Mouse (Mus musculus) c-Kit-positive CD71-positive TER-119-negative erythroid progenitor cells, embryonic 14.5 days (primary cell): ENCODE data around the gene Cnnm4.

Source experiments
- DNase-seq: peaks from one replicate; pipeline ENCODE4 v3.0.0-alpha.2; 2013; ENCODE audit warnings: low read depth

Cnnm4 gene

DNA sequence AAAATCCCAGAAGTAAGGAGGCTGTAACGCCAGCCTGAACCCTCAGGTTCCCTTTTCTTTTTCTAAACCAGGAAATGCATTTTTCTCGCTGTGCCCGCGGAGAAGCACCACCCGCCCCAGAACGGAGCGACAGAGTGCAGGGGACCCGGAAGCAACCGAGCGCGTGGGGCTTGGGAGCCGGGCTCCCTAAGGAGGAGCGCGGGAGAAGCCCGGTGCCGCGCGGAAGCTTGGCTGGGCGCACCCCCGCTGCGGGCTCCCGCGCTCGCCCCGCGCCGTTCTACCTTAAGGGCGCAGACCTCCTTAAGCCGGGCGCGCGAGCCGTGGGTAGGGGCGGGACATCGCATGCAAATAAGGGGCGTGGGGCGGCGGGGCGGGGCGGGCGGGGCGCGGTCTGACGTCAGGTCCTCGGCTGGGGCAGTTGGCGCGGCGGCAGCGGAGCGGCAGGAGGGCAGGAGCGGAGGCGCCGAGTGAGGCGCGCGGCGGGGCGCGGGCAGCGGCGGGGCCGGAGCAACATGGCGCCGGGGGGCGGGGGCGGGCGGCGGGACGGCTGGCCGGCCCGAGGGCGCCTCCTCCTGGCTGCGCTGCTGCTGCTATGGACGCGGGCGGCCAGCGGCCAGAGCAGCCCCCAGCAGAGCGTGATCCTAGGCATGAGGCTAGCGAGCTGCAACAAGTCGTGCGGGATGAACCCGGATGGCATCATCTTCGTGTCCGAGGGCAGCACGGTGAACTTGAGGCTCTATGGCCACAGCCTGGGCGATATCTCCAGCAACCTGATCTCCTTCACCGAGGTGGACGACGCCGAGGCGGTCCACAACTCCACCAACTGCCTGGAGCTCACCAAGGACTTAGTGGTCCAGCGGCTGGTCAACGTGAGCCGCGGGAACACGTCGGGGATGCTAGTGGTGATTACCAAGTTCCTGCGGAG lies at the start of gene Cnnm4:
TSS of gene Cnnm4 (plus strand) at position 440 of the 925 bp plus-strand sequence.
- peak; percentile 71 for DNase-seq

DNA sequence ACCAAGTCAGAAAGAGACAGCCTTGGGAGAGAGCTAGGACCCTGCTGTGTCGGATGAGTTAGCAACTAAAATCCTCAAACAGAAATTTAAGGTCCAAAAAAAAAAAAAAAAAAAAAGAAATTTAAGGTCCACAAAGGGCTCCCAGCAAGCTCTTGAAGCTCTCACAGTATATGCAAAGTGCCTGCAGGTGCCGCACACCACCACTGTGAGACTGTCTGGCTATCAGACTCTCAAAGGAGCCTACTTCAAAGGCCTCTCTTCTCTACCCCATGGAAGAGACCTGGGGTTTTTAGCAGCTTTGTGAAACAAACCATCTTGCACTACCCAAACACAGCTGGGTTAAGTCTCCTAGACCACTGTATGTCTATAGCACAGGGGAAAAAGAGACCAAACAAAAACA lies 41.9 kb upstream of the Cnnm4 start:
- DNase-seq, result no peak

DNA sequence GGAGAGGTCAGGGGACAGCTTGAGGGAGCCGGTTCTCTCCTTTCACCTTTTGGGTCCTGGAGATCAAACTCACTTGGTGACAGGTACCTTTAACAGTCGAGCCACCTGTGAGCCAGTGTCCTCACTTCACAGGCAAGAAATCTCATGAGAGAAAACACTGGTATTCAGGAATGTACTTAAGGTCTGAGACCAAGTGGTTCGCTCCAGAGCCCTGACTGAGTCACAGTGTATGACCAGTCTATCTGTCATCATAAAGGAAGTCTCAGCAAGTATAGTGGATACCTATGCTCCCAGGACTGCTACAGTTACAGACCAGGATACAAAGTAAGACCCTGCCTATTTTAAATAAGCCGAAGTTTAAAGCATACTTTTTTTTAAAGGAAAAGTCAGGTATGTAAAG lies 38.4 kb upstream of the Cnnm4 start:
- no peak for DNase-seq

DNA sequence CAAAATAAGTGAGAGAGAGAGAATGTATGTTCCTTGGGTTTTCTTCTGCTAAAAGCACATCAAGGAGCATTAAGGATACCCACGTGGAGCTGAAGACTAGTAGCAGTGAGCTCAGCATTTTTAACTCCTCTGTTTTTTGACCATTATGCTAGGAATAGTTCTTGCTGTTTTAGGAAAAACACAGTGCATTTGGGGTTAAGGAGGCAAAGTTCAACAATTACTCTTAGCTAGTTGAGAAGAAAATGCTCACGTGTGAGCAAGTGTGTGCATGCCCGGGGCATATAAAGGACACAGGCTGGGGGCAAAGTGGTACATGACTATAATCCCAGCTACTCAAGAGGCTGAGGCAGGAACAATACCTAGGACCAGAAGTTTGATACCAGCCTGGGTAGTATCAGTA lies 37.8 kb upstream of the Cnnm4 start:
- DNase-seq, result no peak

DNA sequence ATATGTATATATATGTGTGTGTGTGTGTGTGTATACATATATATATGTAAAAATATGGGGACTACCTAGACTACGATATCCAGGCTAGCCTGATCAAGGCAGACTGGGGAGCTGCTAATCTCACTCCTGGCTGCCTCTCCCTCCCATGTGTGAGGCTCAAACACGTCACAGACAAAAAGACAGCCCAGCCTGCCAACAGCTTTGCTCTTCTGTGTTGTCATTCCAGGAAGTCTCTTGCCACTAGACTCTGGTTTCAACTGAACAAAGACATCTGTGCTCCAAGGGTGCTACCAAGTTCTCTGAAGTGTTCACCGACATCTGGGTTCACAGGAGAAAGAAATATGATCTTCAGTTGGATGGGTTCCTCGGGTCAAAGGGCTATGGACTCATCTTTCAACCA lies 36.3 kb upstream of the Cnnm4 start:
- no peak for DNase-seq

DNA sequence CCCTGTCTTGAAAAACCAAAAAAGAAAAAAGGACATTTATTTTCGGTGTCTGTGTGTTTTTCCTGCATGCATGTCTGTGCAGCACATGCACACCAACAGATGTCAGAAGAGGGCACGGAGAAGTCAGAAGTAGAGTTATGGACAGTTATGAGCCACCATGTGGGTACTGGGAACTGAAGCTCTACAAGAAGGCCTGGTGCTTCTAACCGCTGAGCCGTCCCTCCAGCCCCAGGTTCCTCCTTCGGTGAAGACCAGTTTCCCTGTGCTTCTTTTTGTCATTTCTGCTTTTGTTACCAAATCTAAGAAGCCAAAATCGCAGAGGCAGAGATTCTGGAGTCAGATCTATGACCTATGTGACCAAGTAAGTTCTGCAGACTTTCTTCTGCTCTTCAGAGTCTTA lies 34.9 kb upstream of the Cnnm4 start:
- DNase-seq, result no peak

DNA sequence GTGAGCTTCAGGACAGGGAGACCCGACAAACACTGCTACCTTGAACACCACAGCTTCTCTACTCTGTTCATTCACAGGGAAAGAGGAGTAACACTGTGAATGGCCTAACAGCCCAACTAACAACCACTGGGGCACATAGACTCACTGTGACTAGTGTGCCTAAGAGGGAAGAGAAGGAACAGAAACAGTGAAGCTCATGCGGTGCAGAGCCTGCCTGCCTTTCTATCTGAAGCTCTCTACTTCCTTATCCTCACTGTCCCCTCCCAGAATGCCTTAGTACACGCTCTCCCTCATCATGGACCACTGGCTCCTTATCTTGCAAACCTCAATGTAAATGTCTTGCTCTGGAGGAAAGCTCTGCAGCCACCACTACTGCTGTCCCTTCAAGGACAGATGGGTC lies 34.2 kb upstream of the Cnnm4 start:
- no peak for DNase-seq

DNA sequence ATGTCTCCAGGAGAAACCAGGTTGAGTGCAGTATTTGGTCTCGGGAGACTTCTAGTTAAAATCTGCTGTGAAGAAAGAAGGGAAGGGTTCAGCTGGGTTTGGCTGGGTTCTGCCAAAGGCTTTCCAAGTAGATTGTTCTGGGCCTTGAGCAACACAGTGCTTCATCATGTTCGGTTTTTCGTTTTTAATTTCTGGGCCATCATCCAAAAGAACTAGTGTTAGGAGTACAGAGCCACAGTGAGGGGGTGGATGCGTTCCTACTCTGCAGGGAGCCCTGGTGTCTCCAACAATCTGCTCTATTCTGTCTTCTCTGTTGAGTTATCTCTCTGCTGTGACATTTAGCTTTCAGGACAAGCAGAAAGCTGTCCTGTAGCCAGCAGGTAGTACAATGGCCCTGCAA lies 30.3 kb upstream of the Cnnm4 start:
- no peak for DNase-seq

- peak; percentile 93 for DNase-seq
Measured at GRCm38 (mm10) chr1:36444471-36445464, 26.7 kb upstream of the Cnnm4 start, which contains the start of gene Lman2l. TSS of gene Lman2l (minus strand) at chr1:36445271.

GRCm38 (mm10) chr1:36445508-36445907 lies 25.9 kb upstream of the Cnnm4 start:
- DNase-seq, result no peak

- DNase-seq, result no peak
Measured at GRCm38 (mm10) chr1:36446106-36446824, 25.2 kb upstream of the Cnnm4 start.

GRCm38 (mm10) chr1:36446841-36447240 lies 24.6 kb upstream of the Cnnm4 start:
- no peak for DNase-seq

- DNase-seq, result no peak
Measured at GRCm38 (mm10) chr1:36454055-36454815, 17.2 kb upstream of the Cnnm4 start.

DNA sequence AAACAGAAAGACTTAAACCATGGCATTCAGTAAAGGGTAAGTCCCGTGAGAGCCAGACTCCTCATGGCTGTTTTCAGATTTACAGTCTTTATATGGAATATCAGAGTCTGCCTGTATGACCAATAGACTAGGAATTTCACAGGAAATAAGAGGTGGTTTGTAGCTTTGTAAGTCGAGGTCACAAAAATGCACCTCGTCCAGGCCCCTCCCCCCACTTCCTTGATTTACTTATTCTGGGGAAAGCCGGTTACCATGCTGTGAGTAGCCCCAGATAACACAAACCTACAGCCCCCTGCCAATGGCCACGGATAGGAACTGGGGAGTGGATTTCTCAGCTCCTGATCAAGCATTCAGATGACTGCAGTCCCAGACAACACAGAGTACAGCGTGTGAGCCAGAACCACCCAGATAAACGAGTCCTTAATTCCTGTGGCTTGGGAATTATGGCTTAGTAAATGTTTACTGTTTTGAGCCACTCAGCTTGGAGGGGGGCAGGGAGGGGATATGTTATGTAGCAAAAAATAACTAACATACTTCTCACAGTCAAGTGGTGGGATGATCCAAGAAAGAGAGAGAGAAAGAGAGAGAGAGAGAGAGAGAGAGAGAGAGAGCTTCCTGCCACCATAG lies 13.9 kb upstream of the Cnnm4 start:
- no peak for DNase-seq

DNA sequence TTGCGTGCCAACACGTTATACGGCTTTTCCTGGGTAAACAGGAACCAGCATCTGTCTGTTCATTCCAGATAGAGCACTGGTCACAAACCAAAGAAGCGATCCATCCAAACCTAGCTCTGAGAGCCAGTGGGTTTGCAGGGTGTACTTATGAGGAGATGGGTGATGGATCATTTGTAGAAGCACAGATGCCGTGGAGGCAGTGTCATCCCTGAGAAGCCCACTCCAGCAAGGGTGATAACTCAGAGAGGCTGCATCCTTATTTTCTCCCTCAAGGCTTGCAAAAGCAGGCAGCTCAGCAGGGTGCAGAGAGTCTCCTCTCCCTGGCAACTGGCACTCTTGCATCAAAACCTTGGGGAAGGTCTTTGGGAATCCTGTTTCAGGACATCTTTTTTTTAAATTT lies 13.3 kb upstream of the Cnnm4 start:
- no peak for DNase-seq

GRCm38 (mm10) chr1:36461829-36462228 lies 9.6 kb upstream of the Cnnm4 start:
- no peak for DNase-seq

- DNase-seq, result no peak
Measured at GRCm38 (mm10) chr1:36465641-36466160, 5.7 kb upstream of the Cnnm4 start.

DNA sequence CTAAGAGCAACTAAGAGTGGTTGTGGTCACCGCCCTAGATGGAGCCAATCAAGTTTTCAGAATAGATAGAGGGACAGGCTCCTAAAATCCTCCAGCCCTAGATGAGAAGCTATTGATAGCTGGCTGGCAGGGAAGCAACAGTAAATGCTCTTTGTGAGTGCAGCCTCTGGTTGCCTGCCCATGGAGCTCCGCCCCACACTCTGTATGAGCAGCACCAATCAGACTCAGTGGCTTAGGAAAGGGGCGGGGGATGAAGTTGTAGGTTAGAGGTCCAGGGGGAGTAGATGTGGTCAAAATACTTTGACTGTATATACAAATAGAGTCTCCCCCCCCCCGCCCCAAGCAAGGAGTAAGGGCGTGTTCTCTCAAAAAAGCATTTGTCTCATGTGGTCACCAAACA lies 4.0 kb upstream of the Cnnm4 start:
- DNase-seq, result no peak

GRCm38 (mm10) chr1:36469811-36470444 lies 1.5 kb upstream of the Cnnm4 start:
- DNase-seq, result no peak

DNA sequence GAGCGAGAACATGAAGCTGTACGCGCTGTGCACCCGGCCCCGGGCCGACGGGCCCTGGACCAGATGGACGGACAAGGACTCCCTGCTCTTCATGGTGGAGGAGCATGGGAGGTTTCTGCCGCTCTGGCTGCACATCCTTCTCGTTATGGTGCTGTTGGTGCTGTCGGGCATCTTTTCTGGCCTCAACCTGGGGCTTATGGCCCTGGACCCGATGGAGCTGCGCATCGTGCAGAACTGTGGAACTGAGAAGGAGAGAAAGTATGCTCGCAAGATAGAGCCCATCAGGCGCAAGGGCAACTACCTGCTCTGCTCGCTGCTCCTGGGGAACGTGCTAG lies 653 bp downstream of the Cnnm4 start:
- DNase-seq, result no peak
